Mouse (Mus musculus): Measurements from ENCODE around the gene Ifnz.
"Not testable (repeated sequence)": the region's sequence is repeated elsewhere in the genome, so short reads cannot be mapped to it uniquely, and the experiment has no call there.

Ifnz gene

DNA sequence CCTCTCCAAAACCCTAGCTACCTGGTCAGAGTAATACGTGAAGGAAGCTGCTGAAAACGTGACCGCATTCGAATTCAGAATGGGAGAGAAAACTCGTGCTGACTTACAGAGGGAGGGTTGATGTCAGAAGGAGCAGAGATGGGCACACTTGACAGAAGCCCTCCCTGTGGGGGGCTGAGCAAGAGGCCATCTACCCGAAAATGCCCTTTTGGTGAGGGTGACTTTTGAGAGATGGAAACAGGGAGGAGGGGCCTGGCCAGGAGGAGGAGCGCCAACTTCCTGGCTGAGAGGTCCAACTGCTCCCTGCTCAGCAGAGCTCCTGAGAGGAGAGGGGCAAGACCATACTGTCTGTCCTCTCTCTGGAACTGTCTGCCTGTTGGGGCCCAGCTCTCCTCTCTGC, at the start of gene Ifnz:
TSS of gene Ifnz (plus strand) at position 301 of the 400 bp plus-strand sequence.
- DNase-seq (ENCODE audit: low spot score): not testable (repeated sequence)

DNA sequence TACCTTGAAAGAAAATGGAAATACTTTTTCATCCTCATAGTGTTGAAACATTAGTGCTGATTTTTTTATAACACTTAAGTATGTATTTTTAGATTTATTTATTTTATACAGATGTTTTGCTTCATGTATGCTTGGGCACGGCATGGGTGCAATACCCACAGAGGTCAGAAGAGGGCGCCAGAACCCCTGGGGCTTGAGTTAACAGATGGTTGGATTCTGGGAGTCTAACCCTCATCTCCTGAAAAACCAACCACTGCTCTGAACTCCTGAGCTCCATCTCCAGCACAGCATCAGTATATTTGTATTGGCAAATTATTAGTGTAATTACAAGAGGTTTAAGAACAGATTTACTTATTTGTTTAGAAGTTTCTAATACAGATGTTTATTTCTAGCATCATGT, 43.5 kb upstream of the Ifnz start:
- DNase-seq (ENCODE audit: low spot score): no peak

DNA sequence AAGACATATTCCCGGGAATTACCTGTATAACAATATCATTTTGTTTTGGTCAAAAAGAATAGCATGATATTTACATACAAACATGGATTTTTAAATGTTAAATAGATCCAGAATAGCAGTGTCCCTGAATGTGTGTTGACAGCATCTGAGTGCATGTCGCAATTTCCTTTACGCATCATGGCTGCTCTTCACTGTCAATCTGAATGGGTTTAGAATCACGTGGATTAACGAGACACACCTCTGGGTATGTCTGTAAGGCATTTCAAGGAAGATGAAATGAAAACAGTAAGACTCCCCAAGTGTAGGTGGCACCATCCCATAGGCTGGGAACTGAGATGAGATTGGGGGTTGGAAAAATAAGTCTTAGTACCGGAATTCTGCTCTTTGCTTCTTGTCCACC, 42.9 kb upstream of the Ifnz start:
- no peak for DNase-seq (ENCODE audit: low spot score)

DNA sequence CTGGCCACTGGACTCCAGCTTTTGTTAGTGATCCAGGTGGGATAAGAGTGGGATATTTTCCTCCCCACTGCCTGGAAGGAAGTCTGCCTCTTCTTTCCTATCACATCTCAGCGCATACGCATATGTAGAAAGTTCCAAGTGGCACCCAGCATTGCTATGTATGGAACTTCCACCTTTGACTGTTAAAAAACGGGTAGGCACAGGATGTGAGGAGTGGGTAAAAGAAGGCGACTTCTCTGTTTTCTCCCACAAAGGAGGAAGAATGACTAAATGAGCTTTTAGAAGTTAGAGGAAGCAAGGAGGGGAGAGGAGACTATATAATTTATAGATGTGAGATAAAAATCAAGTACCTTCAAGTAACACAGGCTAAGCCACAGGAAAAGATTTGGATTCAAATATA, 40.5 kb upstream of the Ifnz start:
- no peak for DNase-seq (ENCODE audit: low spot score)

DNA sequence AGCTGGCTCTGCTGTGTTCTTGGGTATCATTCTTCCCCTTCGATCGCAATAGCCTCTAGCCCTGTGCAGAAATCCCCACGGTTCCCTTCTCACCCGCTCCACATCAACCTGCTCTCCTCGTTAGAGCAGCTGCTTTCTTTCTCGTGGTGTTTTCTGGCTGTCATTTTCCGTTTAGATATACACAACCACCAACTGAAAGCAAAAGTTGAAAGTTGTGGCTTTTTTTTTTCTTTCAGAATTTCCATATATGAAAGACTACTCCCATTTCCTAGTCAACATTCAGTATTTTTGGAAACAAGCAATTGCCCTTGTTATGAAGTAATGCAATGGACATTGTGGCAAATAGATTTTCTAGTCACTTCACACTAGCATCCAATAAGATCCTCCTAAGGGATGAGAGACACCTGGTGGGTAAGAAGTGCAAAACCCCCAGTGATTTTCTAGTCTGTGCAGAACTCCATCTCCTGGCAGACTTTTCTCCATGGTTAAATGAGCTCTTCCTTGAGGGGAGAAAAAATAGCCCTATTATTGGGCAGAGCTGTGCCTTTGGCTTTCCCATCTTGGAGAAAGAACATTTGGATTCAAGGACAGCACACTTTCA, 39.1 kb upstream of the Ifnz start:
- no peak for DNase-seq (ENCODE audit: low spot score)

DNA sequence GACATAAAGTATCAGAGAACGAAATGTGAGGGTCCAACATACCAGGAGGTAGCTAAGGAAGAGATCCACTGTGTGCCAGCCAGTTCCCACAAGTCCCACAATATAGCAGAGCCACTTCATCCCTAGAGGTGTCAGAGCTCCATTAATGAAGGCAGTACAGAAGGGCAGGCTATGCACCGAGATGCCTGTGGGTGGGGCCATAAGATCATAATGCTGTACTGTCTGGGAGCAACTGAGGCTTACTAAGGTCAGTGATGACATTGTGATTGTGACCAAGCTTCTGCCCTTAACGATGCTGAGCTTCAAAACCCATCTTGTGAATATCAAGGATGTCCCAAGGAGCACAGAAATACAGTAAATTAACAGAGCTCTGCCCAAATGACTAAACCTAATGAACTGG, 37.7 kb upstream of the Ifnz start:
- DNase-seq (ENCODE audit: low spot score): no peak

DNA sequence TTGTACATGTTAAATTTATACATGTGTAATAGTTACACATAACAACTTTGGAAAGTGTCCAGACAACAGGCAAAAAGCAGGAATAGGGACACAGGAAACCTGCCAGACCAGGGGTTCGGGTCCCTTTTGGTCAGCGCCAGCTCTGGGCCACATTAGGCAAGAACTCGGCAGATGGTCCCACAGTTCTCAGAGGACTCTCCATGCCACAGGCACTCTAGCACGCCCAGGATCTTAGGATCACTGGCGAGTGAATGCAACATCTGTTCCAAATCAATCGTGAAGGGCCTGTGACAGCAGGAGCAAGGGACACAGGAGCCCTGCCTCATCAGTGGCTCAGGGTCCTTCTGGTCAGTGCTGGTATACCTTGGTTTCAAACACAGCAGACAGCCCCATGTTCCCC, 32.0 kb upstream of the Ifnz start:
- no peak for DNase-seq (ENCODE audit: low spot score)

DNA sequence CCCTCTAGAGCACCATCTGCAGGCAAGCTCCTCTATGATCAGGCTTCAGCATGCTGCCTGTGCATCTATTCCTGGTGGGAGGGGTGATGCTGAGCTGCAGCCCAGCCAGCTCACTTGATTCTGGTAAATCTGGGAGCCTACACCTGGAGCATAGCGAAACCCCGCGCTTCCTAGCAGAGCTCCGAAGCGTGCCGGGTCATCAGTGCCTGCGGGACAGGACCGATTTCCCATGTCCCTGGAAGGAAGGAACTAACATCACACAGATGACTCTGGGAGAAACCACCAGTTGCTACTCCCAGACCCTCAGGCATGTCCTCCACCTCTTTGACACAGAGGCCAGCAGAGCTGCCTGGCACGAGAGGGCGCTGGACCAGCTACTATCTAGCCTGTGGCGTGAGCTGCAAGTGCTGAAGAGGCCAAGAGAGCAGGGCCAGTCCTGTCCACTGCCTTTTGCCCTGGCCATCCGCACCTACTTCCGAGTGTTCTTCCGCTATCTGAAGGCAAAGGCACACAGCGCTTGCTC, 27.1 kb upstream of the Ifnz start, which contains the start of gene Gm13271:
TSS of gene Gm13271 (plus strand) at position 51 of the 523 bp plus-strand sequence.
- DNase-seq (ENCODE audit: low spot score): peak; percentile 78

DNA sequence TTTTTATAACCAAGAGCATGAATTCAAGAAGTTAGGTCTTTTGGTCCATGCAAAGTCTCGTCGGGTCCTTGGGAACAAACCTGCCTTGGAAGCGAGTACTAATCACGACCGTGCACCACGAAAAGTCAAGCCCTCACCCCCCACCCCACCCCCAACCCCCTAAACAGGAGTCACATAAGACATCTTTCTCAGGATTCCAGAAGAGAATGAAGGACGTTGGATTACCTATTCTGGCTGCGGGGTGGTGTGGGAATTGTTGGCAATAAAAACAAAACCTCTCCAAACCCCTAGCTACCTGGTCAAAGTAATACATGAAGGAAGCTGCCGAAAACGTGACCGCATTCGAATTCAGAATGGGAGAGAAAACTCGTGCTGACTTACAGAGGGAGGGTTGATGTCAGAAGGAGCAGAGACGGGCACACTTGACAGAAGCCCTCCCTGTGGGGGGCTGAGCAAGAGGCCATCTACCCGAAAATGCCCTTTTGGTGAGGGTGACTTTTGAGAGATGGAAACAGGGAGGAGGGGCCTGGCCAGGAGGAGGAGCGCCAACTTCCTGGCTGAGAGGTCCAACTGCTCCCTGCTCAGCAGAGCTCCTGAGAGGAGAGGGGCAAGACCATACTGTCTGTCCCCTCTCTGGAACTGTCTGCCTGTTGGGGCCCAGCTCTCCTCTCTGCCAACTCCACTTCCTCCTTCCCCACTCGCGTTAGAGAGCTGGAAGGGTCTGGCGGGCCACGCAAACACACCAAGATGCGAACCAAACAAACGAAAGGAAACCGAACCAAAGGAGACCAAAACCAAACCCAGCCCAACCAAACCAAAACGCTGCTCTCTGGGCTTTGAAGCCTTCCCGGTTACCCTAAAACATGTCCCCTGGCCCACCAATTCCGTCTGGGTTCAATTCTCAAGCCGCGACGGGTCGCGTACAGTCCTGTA, 25.1 kb upstream of the Ifnz start:
- not testable (repeated sequence) for DNase-seq (ENCODE audit: low spot score)

DNA sequence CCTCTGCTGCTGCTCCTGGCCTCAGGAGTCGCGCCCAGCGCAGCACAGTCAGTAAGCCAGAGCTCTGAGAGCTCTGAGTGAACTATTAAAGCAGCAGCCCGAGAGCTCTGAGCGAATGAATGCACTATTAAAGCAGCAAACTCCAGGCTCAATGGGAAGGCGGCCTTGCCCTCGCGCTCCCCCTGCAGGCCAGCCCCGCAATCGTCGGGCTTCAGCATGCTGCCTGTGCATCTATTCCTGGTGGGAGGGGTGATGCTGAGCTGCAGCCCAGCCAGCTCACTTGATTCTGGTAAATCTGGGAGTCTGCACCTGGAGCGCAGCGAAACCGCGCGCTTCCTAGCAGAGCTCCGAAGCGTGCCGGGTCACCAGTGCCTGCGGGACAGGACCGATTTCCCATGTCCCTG, 24.3 kb upstream of the Ifnz start:
- DNase-seq (ENCODE audit: low spot score): peak; percentile 86

DNA sequence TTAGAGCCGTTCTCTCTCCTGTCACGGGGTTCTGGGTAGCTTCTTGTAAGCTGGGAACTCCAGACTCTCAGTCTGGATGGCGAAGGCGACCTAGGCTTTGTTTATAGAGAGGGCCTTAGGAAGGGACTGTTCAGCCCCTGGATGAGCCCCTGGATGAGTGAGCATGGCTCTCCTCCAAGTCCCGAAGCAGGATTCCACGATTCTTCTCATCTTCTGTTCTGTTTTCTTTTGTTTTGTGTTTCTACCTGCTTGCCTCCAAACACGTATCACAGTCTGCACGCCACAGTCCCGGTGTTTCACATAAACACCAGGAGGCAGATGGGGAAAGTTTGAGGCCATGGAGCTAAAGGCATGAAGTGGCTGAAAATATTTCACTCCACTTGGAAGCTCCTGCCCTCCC, 23.2 kb upstream of the Ifnz start:
- not testable (repeated sequence) for DNase-seq (ENCODE audit: low spot score)

DNA sequence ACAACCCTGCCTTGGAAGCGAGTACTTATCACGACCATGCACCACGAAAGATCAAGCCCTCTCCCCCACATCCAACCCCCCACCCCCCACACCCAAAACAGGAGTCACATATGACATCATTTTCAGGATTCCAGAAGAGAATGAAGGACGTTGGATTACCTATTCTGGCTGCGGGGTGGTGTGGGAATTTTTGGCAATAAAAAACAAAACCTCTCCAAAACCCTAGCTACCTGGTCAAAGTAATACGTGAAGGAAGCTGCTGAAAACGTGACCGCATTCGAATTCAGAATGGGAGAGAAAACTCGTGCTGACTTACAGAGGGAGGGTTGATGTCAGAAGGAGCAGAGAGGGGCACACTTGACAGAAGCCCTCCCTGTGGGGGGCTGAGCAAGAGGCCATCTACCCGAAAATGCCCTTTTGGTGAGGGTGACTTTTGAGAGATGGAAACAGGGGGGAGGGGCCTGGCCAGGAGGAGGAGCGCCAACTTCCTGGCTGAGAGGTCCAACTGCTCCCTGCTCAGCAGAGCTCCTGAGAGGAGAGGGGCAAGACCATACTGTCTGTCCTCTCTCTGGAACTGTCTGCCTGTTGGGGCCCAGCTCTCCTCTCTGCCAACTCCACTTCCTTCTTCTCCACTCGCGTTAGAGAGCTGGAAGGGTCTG, 22.2 kb upstream of the Ifnz start, which contains the start of gene Gm13283:
TSS of gene Gm13283 (plus strand) at position 510 of the 659 bp plus-strand sequence.
- peak; percentile 39 for DNase-seq (ENCODE audit: low spot score)

DNA sequence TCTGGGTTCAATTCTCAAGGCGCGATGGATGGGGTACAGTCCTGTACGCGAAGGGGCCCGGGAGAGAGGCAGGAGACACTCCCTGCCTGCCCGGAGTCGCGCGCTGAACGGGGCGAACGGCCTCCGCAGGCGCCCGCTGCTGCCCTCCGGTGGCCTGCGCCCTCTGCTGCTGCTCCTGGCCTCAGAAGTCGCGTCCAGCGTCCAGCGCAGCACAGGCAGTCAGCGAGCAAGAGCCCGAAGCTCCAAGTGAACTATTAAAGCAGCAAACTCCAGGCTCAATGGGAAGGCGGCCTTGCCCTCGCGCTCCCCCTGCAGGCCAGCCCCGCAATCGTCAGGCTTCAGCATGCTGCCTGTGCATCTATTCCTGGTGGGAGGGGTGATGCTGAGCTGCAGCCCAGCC, 21.5 kb upstream of the Ifnz start:
- peak; percentile 81 for DNase-seq (ENCODE audit: low spot score)

DNA sequence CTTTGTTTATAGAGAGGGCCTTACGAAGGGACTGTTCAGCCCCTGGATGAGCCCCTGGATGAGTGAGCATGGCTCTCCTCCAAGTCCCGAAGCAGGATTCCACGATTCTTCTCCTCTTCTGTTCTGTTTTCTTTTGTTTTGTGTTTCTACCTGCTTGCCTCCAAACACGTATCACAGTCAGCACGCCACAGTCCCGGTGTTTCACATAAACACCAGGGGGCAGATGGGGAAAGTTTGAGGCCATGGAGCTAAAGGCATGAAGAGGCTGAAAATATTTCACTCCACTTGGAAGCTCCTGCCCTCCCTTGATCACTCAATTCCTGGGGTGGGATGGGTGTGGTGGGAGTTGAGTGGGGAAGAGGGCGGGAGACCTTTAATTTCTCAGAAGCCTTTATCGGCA, 20.2 kb upstream of the Ifnz start:
- DNase-seq (ENCODE audit: low spot score): peak; percentile 74

DNA sequence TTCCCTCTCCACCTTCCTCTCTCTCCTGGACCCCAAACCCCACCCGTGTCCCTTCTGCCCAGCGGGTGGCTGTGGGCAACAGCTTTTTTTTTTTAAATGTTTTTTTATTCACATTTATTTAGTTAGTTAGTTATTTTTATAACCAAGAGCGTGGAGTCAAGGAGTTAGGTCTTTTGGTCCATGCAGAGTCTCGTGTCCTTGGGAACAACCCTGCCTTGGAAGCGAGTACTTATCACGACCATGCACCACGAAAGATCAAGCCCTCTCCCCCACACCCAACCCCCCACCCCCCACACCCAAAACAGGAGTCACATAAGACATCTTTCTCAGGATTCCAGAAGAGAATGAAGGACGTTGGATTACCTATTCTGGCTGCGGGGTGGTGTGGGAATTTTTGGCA, 19.6 kb upstream of the Ifnz start:
- peak; percentile 28 for DNase-seq (ENCODE audit: low spot score)

DNA sequence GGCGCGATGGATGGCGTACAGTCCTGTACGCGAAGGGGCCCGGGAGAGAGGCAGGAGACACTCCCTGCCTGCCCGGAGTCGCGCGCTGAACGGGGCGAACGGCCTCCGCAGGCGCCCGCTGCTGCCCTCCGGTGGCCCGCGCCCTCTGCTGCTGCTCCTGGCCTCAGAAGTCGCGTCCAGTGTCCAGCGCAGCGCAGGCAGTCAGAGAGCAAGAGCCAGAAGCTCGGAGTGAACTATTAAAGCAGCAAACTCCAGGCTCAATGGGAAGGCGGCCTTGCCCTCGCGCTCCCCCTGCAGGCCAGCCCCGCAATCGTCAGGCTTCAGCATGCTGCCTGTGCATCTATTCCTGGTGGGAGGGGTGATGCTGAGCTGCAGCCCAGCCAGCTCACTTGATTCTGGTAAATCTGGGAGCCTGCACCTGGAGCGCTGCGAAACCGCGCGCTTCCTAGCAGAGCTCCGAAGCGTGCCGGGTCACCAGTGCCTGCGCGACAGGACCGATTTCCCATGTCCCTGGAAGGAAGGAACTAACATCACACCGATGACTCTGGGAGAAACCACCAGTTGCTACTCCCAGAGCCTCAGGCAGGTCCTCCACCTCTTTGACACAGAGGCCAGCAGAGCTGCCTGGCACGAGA, 18.4 kb upstream of the Ifnz start:
- peak; percentile 69 for DNase-seq (ENCODE audit: low spot score)

DNA sequence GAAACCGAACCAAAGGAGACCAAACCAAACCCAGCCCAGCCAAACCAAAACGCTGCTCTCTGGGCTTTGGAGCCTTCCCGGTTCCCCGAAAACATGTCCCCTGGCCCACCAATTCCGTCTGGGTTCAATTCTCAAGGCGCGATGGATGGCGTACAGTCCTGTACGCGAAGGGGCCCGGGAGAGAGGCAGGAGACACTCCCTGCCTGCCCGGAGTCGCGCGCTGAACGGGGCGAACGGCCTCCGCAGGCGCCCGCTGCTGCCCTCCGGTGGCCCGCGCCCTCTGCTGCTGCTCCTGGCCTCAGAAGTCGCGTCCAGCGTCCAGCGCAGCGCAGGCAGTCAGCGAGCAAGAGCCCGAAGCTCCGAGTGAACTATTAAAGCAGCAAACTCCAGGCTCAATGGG, 8.4 kb upstream of the Ifnz start, which contains the start of gene Gm13290:
TSS of gene Gm13290 (plus strand) at position 301 of the 400 bp plus-strand sequence.
- DNase-seq (ENCODE audit: low spot score): not testable (repeated sequence)

DNA sequence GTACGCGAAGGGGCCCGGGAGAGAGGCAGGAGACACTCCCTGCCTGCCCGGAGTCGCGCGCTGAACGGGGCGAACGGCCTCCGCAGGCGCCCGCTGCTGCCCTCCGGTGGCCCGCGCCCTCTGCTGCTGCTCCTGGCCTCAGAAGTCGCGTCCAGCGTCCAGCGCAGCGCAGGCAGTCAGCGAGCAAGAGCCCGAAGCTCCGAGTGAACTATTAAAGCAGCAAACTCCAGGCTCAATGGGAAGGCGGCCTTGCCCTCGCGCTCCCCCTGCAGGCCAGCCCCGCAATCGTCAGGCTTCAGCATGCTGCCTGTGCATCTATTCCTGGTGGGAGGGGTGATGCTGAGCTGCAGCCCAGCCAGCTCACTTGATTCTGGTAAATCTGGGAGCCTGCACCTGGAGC, 5.3 kb upstream of the Ifnz start, which contains the start of gene Gm13289:
TSS of gene Gm13289 (plus strand) at position 301 of the 400 bp plus-strand sequence.
- DNase-seq (ENCODE audit: low spot score): not testable (repeated sequence)

DNA sequence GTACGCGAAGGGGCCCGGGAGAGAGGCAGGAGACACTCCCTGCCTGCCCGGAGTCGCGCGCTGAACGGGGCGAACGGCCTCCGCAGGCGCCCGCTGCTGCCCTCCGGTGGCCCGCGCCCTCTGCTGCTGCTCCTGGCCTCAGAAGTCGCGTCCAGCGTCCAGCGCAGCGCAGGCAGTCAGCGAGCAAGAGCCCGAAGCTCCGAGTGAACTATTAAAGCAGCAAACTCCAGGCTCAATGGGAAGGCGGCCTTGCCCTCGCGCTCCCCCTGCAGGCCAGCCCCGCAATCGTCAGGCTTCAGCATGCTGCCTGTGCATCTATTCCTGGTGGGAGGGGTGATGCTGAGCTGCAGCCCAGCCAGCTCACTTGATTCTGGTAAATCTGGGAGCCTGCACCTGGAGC, 2.4 kb upstream of the Ifnz start, which contains the start of gene Gm13272:
TSS of gene Gm13272 (plus strand) at position 301 of the 400 bp plus-strand sequence.
- not testable (repeated sequence) for DNase-seq (ENCODE audit: low spot score)

DNA sequence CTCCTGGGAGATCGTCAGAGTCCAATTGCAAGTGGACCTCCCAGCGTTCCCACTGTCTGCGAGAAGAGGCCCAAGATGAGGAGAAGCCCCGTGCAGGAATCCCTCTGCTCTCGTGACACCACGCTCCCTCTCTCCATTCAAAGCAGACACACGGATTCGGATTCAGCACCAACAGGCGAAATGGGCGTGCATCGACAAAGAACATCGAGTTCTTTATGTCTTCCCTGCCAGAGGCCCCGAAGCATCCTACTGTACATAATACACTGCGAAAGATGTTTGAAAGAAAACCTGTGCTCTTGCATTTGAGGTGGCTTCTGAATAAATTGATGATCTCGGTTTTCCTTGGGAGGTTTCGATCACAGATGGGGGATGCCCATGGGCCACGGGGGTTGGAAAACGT, 1.6 kb upstream of the Ifnz start:
- not testable (repeated sequence) for DNase-seq (ENCODE audit: low spot score)

DNA sequence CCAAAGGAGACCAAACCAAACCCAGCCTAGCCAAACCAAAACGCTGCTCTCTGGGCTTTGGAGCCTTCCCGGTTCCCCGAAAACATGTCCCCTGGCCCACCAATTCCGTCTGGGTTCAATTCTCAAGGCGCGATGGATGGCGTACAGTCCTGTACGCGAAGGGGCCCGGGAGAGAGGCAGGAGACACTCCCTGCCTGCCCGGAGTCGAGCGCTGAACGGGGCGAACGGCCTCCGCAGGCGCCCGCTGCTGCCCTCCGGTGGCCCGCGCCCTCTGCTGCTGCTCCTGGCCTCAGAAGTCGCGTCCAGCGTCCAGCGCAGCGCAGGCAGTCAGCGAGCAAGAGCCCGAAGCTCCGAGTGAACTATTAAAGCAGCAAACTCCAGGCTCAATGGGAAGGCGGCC, 404 bp downstream of the Ifnz start:
- not testable (repeated sequence) for DNase-seq (ENCODE audit: low spot score)

DNA sequence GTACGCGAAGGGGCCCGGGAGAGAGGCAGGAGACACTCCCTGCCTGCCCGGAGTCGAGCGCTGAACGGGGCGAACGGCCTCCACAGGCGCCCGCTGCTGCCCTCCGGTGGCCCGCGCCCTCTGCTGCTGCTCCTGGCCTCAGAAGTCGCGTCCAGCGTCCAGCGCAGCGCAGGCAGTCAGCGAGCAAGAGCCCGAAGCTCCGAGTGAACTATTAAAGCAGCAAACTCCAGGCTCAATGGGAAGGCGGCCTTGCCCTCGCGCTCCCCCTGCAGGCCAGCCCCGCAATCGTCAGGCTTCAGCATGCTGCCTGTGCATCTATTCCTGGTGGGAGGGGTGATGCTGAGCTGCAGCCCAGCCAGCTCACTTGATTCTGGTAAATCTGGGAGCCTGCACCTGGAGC, 3.5 kb downstream of the Ifnz start, which contains the start of gene Gm13276:
TSS of gene Gm13276 (plus strand) at position 301 of the 400 bp plus-strand sequence.
- not testable (repeated sequence) for DNase-seq (ENCODE audit: low spot score)

Data from ovary, adult 18-20 months (tissue).